Mouse (Mus musculus): ENCODE measurements around the gene Lancl3.

GRCm38 (mm10) chrX:9257831-9258230 lies 58.1 kb downstream of the Lancl3 start:
- TF ChIP-seq CTCF (IDR thresholded peaks at IDR 0.05; ENCODE audit: low read depth, low read length): no peak
- no peak for TF ChIP-seq GATA1 (IDR thresholded peaks at IDR 0.05; ENCODE audit: borderline replicate concordance, low read length)
- TF ChIP-seq TAL1 (conservative IDR thresholded peaks at IDR 0.05; ENCODE audit: low read depth, low read length): no peak

Measured in G1E (cell line).